Mouse (Mus musculus): ENCODE measurements at regions not wholly inside any gene's neighbourhood (a gene's known extent, or its start where the extent isn't known, plus 50 kb on each side); places are given as distances from the start of the nearest gene placed in this dataset.

- TF ChIP-seq CTCF (IDR thresholded peaks at IDR 0.05; ENCODE audit: borderline replicate concordance, extremely low read depth, insufficient read depth, insufficient read length) (no peak), POLR2A (IDR thresholded peaks at IDR 0.05; ENCODE audit: borderline replicate concordance, extremely low read depth, insufficient read depth, insufficient read length, poor library complexity, severe bottlenecking) (no peak)
These were observed 57.3 kb upstream of the Slc1a3 start for GRCm38 (mm10) chr15:8767624-8768571.
